Mouse (Mus musculus): ENCODE data around the gene Lrmda. TPM values are rescaled to one million over a fixed set of nuclear protein-coding genes. Genes with fewer than 3 reads are reported as not detected.

Lrmda gene
- polyA plus RNA-seq, 1 experiment from 2014 or later = 1.8 TPM

GRCm38 (mm10) chr14:22440341-22440999 lies 421.0 kb downstream of the Lrmda start:
- Histone ChIP-seq H3K27ac (ENCODE audit: low read depth, low read length) (no peak overlapping the region), H3K27me3 (replicated peaks; ENCODE audit: control insufficient read depth, insufficient read depth, low read length) (no peaks in the 10 kb centered on the region), H3K4me2 (replicated peaks; ENCODE audit: low read depth) (no peak overlapping the region), H3K9me3 (ENCODE audit: control insufficient read depth) (no peaks in the 10 kb centered on the region), H3K4me3 (ENCODE audit: low read depth, low read length) (no peak overlapping the region), H3K9ac (ENCODE audit: low read depth, low read length) (no peak overlapping the region), H3K36me3 (ENCODE audit: control insufficient read depth, insufficient read depth) (no peaks in the 10 kb centered on the region), H3K4me1 (replicated peaks; ENCODE audit: control insufficient read depth, insufficient read depth, low read length) (no peaks in the 10 kb centered on the region)
- WGBS = 37% methylated on average over 18 of the region's 18 CpGs
- ATAC-seq = no peak
- TF ChIP-seq CTCF (IDR thresholded peaks at IDR 0.05; ENCODE audit: low read depth) = no peak

GRCm38 (mm10) chr14:22441859-22442447 lies 422.4 kb downstream of the Lrmda start:
- no peak overlapping the region for H3K27ac ChIP-seq (ENCODE audit: low read depth, low read length)
- no peaks in the 10 kb centered on the region for H3K9me3 ChIP-seq (ENCODE audit: control insufficient read depth)
- H3K27me3 ChIP-seq (replicated peaks; ENCODE audit: control insufficient read depth, insufficient read depth, low read length) = no peaks in the 10 kb centered on the region
- no peak for ATAC-seq
- H3K4me3 ChIP-seq (ENCODE audit: low read depth, low read length) = no peak overlapping the region
- WGBS = 65% methylated on average over 5 of the region's 5 CpGs
- TF ChIP-seq CTCF (IDR thresholded peaks at IDR 0.05; ENCODE audit: low read depth) = no peak
- no peaks in the 10 kb centered on the region for H3K36me3 ChIP-seq (ENCODE audit: control insufficient read depth, insufficient read depth)
- no peak overlapping the region for H3K4me2 ChIP-seq (replicated peaks; ENCODE audit: low read depth)
- H3K4me1 ChIP-seq (replicated peaks; ENCODE audit: control insufficient read depth, insufficient read depth, low read length) = no peaks in the 10 kb centered on the region
- H3K9ac ChIP-seq (ENCODE audit: low read depth, low read length) = no peak overlapping the region

GRCm38 (mm10) chr14:22442719-22443118 lies 423.2 kb downstream of the Lrmda start:
- 85% methylated on average over 5 of the region's 5 CpGs for WGBS

GRCm38 (mm10) chr14:22444541-22444940 lies 425.0 kb downstream of the Lrmda start:
- Histone ChIP-seq H3K27ac (ENCODE audit: low read depth, low read length) (no peak overlapping the region), H3K4me1 (replicated peaks; ENCODE audit: control insufficient read depth, insufficient read depth, low read length) (no peaks in the 10 kb centered on the region), H3K4me3 (ENCODE audit: low read depth, low read length) (no peak overlapping the region), H3K9ac (ENCODE audit: low read depth, low read length) (no peak overlapping the region), H3K27me3 (replicated peaks; ENCODE audit: control insufficient read depth, insufficient read depth, low read length) (no peaks in the 10 kb centered on the region), H3K9me3 (ENCODE audit: control insufficient read depth) (no peaks in the 10 kb centered on the region), H3K4me2 (replicated peaks; ENCODE audit: low read depth) (no peak overlapping the region), H3K36me3 (ENCODE audit: control insufficient read depth, insufficient read depth) (no peaks in the 10 kb centered on the region)
- TF ChIP-seq CTCF (IDR thresholded peaks at IDR 0.05; ENCODE audit: low read depth) = peak; percentile 52
- 93% methylated on average over 2 of the region's 2 CpGs for WGBS
- no peak for ATAC-seq

More at GRCm38 (mm10) chr14:22442719-22443118, 423.2 kb downstream of the Lrmda start:
- H3K36me3 ChIP-seq (ENCODE audit: control insufficient read depth, insufficient read depth) = no peaks in the 10 kb centered on the region
- no peak overlapping the region for H3K4me3 ChIP-seq (ENCODE audit: low read depth, low read length)
- no peak overlapping the region for H3K27ac ChIP-seq (ENCODE audit: low read depth, low read length)
- H3K27me3 ChIP-seq (replicated peaks; ENCODE audit: control insufficient read depth, insufficient read depth, low read length) = no peaks in the 10 kb centered on the region
- H3K9me3 ChIP-seq (ENCODE audit: control insufficient read depth) = no peaks in the 10 kb centered on the region
- H3K4me2 ChIP-seq (replicated peaks; ENCODE audit: low read depth) = no peak overlapping the region
- no peak for ATAC-seq
- TF ChIP-seq CTCF (IDR thresholded peaks at IDR 0.05; ENCODE audit: low read depth) = no peak
- no peak overlapping the region for H3K9ac ChIP-seq (ENCODE audit: low read depth, low read length)
- no peaks in the 10 kb centered on the region for H3K4me1 ChIP-seq (replicated peaks; ENCODE audit: control insufficient read depth, insufficient read depth, low read length)

GRCm38 (mm10) chr14:22445161-22445821 lies 425.8 kb downstream of the Lrmda start:
- no peak for TF ChIP-seq CTCF (IDR thresholded peaks at IDR 0.05; ENCODE audit: low read depth)
- H3K9me3 ChIP-seq (ENCODE audit: control insufficient read depth) = no peaks in the 10 kb centered on the region
- H3K4me1 ChIP-seq (replicated peaks; ENCODE audit: control insufficient read depth, insufficient read depth, low read length) = no peaks in the 10 kb centered on the region
- no peaks in the 10 kb centered on the region for H3K27me3 ChIP-seq (replicated peaks; ENCODE audit: control insufficient read depth, insufficient read depth, low read length)
- WGBS = 84% methylated on average over 5 of the region's 5 CpGs
- H3K4me2 ChIP-seq (replicated peaks; ENCODE audit: low read depth) = no peak overlapping the region
- no peak overlapping the region for H3K9ac ChIP-seq (ENCODE audit: low read depth, low read length)
- no peaks in the 10 kb centered on the region for H3K36me3 ChIP-seq (ENCODE audit: control insufficient read depth, insufficient read depth)
- H3K27ac ChIP-seq (ENCODE audit: low read depth, low read length) = no peak overlapping the region
- no peak overlapping the region for H3K4me3 ChIP-seq (ENCODE audit: low read depth, low read length)
- no peak for ATAC-seq

- H3K4me3 ChIP-seq (ENCODE audit: low read depth, low read length) = no peak overlapping the region
- 87% methylated on average over 2 of the region's 2 CpGs for WGBS
- no peaks in the 10 kb centered on the region for H3K4me1 ChIP-seq (replicated peaks; ENCODE audit: control insufficient read depth, insufficient read depth, low read length)
- H3K9me3 ChIP-seq (ENCODE audit: control insufficient read depth) = no peaks in the 10 kb centered on the region
- no peak overlapping the region for H3K27ac ChIP-seq (ENCODE audit: low read depth, low read length)
- no peak for TF ChIP-seq CTCF (IDR thresholded peaks at IDR 0.05; ENCODE audit: low read depth)
- H3K27me3 ChIP-seq (replicated peaks; ENCODE audit: control insufficient read depth, insufficient read depth, low read length) = no peaks in the 10 kb centered on the region
- no peak overlapping the region for H3K4me2 ChIP-seq (replicated peaks; ENCODE audit: low read depth)
- no peaks in the 10 kb centered on the region for H3K36me3 ChIP-seq (ENCODE audit: control insufficient read depth, insufficient read depth)
- no peak for ATAC-seq
- H3K9ac ChIP-seq (ENCODE audit: low read depth, low read length) = no peak overlapping the region
Measured at GRCm38 (mm10) chr14:22445841-22446570, 426.5 kb downstream of the Lrmda start.

All from intestine, postnatal 0 days (tissue).